Mouse (Mus musculus): ENCODE measurements around the gene Cdh26. TPM values are rescaled to one million over a fixed set of nuclear protein-coding genes. Genes with fewer than 3 reads are reported as not detected.

Cdh26 gene
- polyA plus RNA-seq, 1 experiment, result 0.08 TPM

GRCm38 (mm10) chr2:178471546-178472480 lies 41.5 kb downstream of the Cdh26 start:
- Histone ChIP-seq H3K4me1 (ENCODE audit: control insufficient read depth, insufficient read depth, low read length) (no peaks in the 10 kb centered on the region), H3K36me3 (ENCODE audit: control insufficient read depth, insufficient read depth, low read length) (no peaks in the 10 kb centered on the region), H3K27me3 (replicated peaks; ENCODE audit: control insufficient read depth, insufficient read depth, low read length) (no peaks in the 10 kb centered on the region), H3K27ac (ENCODE audit: insufficient read depth, low read depth, low read length) (no peak overlapping the region), H3K4me3 (ENCODE audit: insufficient read depth, low read depth, low read length) (no peak overlapping the region)
- no peak for DNase-seq
- no peak for TF ChIP-seq CTCF (conservative IDR thresholded peaks at IDR 0.05; ENCODE audit: insufficient read depth, insufficient read length, low read depth, low read length)
- no peak for TF ChIP-seq POLR2A (IDR thresholded peaks at IDR 0.05; ENCODE audit: low read depth, low read length)
- 70% methylated on average over 17 of the region's 17 CpGs for WGBS

DNA sequence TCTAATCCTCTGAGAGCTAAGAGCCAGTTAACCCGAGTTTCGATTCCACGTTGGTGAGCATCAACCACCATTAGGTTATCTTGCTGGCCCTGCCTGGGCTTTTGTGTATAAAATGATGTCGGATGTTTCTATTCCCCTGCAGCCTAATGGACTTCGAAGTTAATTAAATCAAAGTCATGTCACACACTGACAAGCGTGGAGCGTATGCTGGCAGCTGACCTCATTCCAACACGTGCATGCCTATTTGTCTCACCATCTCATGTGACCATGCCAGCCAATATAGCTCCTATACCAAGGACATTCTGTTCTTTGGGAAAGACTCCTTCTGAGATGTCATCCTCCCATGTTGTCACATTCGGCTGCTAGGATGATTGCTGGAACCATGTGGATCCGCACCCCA lies 43.6 kb downstream of the Cdh26 start:
- no peak for DNase-seq
- TF ChIP-seq CTCF (conservative IDR thresholded peaks at IDR 0.05; ENCODE audit: insufficient read depth, insufficient read length, low read depth, low read length) (no peak), POLR2A (IDR thresholded peaks at IDR 0.05; ENCODE audit: low read depth, low read length) (no peak)
- WGBS, result 84% methylated on average over 10 of the region's 10 CpGs

DNA sequence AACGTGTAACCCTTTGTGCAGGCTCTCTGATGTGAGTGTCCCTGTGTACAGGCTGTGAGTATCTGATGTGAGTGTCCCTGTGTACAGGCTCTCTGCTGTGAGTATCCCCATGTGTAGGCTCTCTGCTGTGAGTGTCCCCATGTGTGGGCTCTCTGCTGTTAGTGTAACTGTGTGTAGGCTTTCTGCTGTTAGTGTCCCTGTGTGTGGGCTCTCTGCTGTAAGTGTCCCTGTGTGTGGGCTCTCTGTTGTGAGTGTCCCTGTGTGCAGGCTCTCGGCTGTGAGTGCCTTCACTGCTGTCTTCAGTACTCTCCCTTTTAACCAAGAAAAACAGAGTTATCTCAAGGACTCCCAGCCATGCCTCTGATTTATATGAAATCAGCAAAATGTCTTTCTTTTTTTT lies 46.9 kb downstream of the Cdh26 start:
- Histone ChIP-seq H3K36me3 (ENCODE audit: control insufficient read depth, insufficient read depth, low read length) (no peaks in the 10 kb centered on the region), H3K4me1 (ENCODE audit: control insufficient read depth, insufficient read depth, low read length) (no peaks in the 10 kb centered on the region), H3K4me3 (ENCODE audit: insufficient read depth, low read depth, low read length) (no peak overlapping the region), H3K27ac (ENCODE audit: insufficient read depth, low read depth, low read length) (no peak overlapping the region), H3K27me3 (replicated peaks; ENCODE audit: control insufficient read depth, insufficient read depth, low read length) (no peaks in the 10 kb centered on the region)
- no peak for DNase-seq
- 63% methylated on average over 2 of the region's 2 CpGs for WGBS
- TF ChIP-seq CTCF (conservative IDR thresholded peaks at IDR 0.05; ENCODE audit: insufficient read depth, insufficient read length, low read depth, low read length) (no peak), POLR2A (IDR thresholded peaks at IDR 0.05; ENCODE audit: low read depth, low read length) (no peak)

More for the DNA sequence above, 43.6 kb downstream of the Cdh26 start:
- H3K4me3 ChIP-seq (ENCODE audit: insufficient read depth, low read depth, low read length), result no peak overlapping the region
- no peaks in the 10 kb centered on the region for H3K27me3 ChIP-seq (replicated peaks; ENCODE audit: control insufficient read depth, insufficient read depth, low read length)
- no peak overlapping the region for H3K27ac ChIP-seq (ENCODE audit: insufficient read depth, low read depth, low read length)
- no peaks in the 10 kb centered on the region for H3K4me1 ChIP-seq (ENCODE audit: control insufficient read depth, insufficient read depth, low read length)
- H3K36me3 ChIP-seq (ENCODE audit: control insufficient read depth, insufficient read depth, low read length), result no peaks in the 10 kb centered on the region

GRCm38 (mm10) chr2:178479011-178479410 lies 48.7 kb downstream of the Cdh26 start:
- TF ChIP-seq POLR2A (IDR thresholded peaks at IDR 0.05; ENCODE audit: low read depth, low read length) (no peak), CTCF (conservative IDR thresholded peaks at IDR 0.05; ENCODE audit: insufficient read depth, insufficient read length, low read depth, low read length) (no peak)
- H3K27ac ChIP-seq (ENCODE audit: insufficient read depth, low read depth, low read length), result no peak overlapping the region
- no peak overlapping the region for H3K4me3 ChIP-seq (ENCODE audit: insufficient read depth, low read depth, low read length)
- H3K36me3 ChIP-seq (ENCODE audit: control insufficient read depth, insufficient read depth, low read length), result no peaks in the 10 kb centered on the region
- 85% methylated on average over 2 of the region's 2 CpGs for WGBS
- no peaks in the 10 kb centered on the region for H3K27me3 ChIP-seq (replicated peaks; ENCODE audit: control insufficient read depth, insufficient read depth, low read length)
- H3K4me1 ChIP-seq (ENCODE audit: control insufficient read depth, insufficient read depth, low read length), result no peaks in the 10 kb centered on the region
- DNase-seq, result no peak

- Histone ChIP-seq H3K4me3 (ENCODE audit: insufficient read depth, low read depth, low read length) (no peak overlapping the region), H3K36me3 (ENCODE audit: control insufficient read depth, insufficient read depth, low read length) (no peaks in the 10 kb centered on the region), H3K27me3 (replicated peaks; ENCODE audit: control insufficient read depth, insufficient read depth, low read length) (no peaks in the 10 kb centered on the region), H3K27ac (ENCODE audit: insufficient read depth, low read depth, low read length) (no peak overlapping the region), H3K4me1 (ENCODE audit: control insufficient read depth, insufficient read depth, low read length) (no peaks in the 10 kb centered on the region)
- TF ChIP-seq CTCF (conservative IDR thresholded peaks at IDR 0.05; ENCODE audit: insufficient read depth, insufficient read length, low read depth, low read length), result no peak
- no peak for TF ChIP-seq POLR2A (IDR thresholded peaks at IDR 0.05; ENCODE audit: low read depth, low read length)
- DNase-seq, result peak; percentile 4
- WGBS, result 67% methylated on average over 2 of the region's 2 CpGs
Measured at GRCm38 (mm10) chr2:178480932-178481331, 50.6 kb downstream of the Cdh26 start.

GRCm38 (mm10) chr2:178483462-178483861 lies 53.1 kb downstream of the Cdh26 start:
- no peaks in the 10 kb centered on the region for H3K27me3 ChIP-seq (replicated peaks; ENCODE audit: control insufficient read depth, insufficient read depth, low read length)
- H3K4me3 ChIP-seq (ENCODE audit: insufficient read depth, low read depth, low read length), result no peak overlapping the region
- WGBS, result 52% methylated on average over 10 of the region's 10 CpGs
- H3K27ac ChIP-seq (ENCODE audit: insufficient read depth, low read depth, low read length), result no peak overlapping the region
- no peak for DNase-seq
- no peaks in the 10 kb centered on the region for H3K36me3 ChIP-seq (ENCODE audit: control insufficient read depth, insufficient read depth, low read length)
- no peaks in the 10 kb centered on the region for H3K4me1 ChIP-seq (ENCODE audit: control insufficient read depth, insufficient read depth, low read length)
- TF ChIP-seq CTCF (conservative IDR thresholded peaks at IDR 0.05; ENCODE audit: insufficient read depth, insufficient read length, low read depth, low read length) (no peak), POLR2A (IDR thresholded peaks at IDR 0.05; ENCODE audit: low read depth, low read length) (no peak)

DNA sequence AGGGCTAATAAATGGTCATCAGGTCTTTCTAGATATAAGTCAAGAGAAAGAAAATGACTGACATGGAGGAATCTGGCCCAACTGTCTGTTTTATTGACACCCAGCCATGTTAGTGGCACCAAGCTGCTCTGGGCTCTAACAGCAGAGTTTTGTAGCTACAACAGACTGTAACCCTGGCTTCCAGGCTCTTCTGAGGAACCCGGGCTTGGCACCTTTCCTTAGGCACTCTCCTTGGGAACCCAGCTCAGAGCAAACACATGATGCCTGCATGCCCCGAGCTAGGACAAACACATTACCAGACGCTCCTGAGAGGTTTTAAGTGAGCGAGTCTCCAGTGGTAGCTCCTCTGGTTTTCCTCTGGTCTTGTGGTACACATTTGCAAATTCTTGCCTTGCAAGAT lies 57.9 kb downstream of the Cdh26 start:
- H3K27ac ChIP-seq (ENCODE audit: insufficient read depth, low read depth, low read length), result no peak overlapping the region
- no peaks in the 10 kb centered on the region for H3K36me3 ChIP-seq (ENCODE audit: control insufficient read depth, insufficient read depth, low read length)
- 78% methylated on average over 4 of the region's 4 CpGs for whole genome bisulfite sequencing
- no peaks in the 10 kb centered on the region for H3K27me3 ChIP-seq (replicated peaks; ENCODE audit: control insufficient read depth, insufficient read depth, low read length)
- no peaks in the 10 kb centered on the region for H3K4me1 ChIP-seq (ENCODE audit: control insufficient read depth, insufficient read depth, low read length)
- TF ChIP-seq CTCF (conservative IDR thresholded peaks at IDR 0.05; ENCODE audit: insufficient read depth, insufficient read length, low read depth, low read length), result no peak
- TF ChIP-seq POLR2A (IDR thresholded peaks at IDR 0.05; ENCODE audit: low read depth, low read length), result no peak
- no peak overlapping the region for H3K4me3 ChIP-seq (ENCODE audit: insufficient read depth, low read depth, low read length)
- DNase-seq, result no peak

All from kidney, adult 2 months (tissue).